Mouse (Mus musculus) bone marrow, adult 2 months (tissue): ENCODE results near the gene Lypd4.

Source experiments
- CTCF ChIP-seq: fragments of 200-500 bp; IDR thresholded peaks from 2 replicates; pipeline ENCODE4 v1.5.1; 2011; ENCODE audit warnings: low read length, control low read depth; ENCODE audit not compliant: control insufficient read depth, insufficient read depth
- POLR2A ChIP-seq: fragments of 200-500 bp; IDR thresholded peaks from 2 replicates; pipeline ENCODE4 v1.6.1; 2011; ENCODE audit warnings: low read depth, mild to moderate bottlenecking, control low read depth, low read length, borderline replicate concordance; ENCODE audit not compliant: control insufficient read depth

GRCm38 (mm10) chr7:24885468-24886307, 15.9 kb upstream of the Lypd4 start:
- no peak for TF ChIP-seq CTCF
- TF ChIP-seq POLR2A, result no peak
